Mouse (Mus musculus): ENCODE data around the gene Ccdc85a.

Gene Ccdc85a

GRCm38 (mm10) chr11:28583911-28584434, at the start of gene Ccdc85a:
Gene Ccdc85a (minus strand): TSS chr11:28584324.
- ATAC-seq (ENCODE audit: low TSS enrichment): peak; percentile 92

GRCm38 (mm10) chr11:28633571-28634125, 49.5 kb upstream of the Ccdc85a start:
- no peak for ATAC-seq (ENCODE audit: low TSS enrichment)

DNA sequence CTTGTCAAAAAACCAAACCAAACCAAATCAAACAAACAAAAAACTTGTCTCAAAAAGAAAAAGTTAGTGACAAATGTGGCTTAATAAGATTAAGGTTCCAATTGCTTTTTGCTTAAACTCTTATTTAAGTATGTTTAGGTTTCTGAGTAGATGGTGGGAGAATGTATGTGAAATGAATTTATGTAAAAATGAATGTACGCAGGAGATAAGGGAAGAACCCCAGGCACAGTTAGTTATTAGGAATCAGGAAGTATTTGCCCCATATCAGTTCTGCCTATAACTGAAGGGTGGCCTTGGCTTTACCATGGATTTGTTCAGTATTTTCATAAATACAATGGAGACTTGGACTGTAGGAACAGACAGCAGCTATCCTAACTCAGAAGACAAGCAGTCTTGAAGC, 49.0 kb upstream of the Ccdc85a start:
- ATAC-seq (ENCODE audit: low TSS enrichment): no peak

GRCm38 (mm10) chr11:28630771-28631170, 46.6 kb upstream of the Ccdc85a start:
- no peak for ATAC-seq (ENCODE audit: low TSS enrichment)

DNA sequence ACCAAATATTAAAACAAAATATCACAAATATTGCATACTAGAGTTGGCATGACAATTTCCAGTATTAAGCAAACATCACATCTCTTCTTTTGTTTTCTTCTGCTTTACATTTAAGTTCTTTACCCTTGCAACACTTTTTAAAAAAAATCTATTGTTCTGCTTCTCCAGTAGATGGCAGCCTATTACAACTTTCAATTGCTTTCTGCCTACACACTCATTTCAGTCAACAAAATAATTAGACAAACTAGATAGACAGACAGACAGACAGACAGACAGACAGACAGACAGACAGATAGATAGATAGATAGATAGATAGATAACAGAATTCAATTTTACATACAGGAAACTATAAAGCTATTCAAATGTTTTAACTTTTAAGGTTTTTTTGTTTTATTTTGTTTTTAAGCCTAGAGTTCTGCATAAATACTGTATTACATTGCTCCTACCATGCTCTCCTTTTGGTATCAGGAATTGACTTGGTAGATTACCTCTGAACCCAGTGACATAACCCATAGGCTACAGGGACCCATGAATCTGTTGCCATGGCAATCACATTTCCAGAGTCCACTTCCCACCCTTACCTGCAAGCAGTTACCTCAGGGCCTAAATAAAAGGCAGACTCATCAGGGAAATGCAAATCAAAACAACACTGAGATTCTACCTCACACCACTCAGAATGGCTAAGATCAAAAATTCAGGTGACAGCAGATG, 26.8 kb upstream of the Ccdc85a start:
- ATAC-seq (ENCODE audit: low TSS enrichment): peak; percentile 59; the same call in 1 of the 2 replicates

DNA sequence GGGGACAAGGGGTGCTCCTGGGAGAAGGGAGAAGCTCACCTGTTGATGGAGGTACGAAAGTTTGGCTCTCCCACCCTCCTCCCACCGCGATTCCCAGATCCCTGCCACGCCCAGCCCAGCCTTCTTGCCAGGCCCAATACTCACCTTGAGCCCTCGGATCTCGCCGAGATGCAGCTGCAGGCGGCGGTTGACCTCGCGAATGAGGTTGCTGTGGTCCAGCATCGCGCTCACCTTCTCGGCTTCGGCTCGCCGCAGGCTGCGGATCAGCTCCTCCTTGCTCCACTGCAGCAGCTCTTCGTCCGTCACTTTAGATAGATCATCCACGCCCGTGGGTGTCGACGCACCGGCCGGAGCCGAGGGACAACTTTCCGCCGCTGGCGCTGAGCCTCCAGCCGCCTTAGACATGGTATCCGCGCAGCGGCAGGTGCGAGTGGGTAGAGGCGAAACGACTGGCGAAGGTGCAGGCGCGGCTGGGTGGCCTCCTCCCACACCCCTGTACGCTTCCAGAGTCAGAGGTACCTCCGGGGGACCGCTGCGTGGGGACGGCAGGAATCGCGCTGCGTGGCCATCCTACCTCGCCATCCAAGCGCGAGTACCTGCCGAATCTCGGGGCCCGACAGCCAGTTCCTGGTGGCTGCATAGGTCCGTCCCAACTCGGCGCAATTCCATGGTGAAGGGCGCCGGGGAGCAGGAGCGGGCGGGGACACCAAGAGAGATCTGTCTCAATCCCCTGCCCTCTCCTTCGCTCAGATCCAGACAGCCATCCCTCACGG, 800 bp downstream of the Ccdc85a start:
- ATAC-seq (ENCODE audit: low TSS enrichment): peak; percentile 51

DNA sequence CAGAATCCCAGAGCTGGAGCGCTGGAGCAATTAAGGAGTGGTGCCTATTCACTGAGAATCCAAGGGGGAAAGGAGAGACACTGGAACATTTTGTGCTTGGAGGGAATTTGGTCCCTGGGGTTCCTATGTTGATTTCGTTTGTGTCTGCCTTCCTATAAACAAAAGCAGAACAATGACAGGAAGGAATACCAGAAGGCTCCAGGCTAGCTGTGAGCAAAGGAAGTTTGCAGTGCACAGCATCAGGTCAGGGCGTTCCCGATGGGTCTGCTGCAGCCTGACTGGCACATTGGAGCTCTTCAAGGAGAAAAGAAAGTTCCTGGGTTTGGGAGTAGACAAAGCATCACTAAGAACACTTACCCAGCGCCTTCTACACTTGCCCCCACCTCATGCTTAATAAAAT, 1.9 kb downstream of the Ccdc85a start:
- no peak for ATAC-seq (ENCODE audit: low TSS enrichment)

DNA sequence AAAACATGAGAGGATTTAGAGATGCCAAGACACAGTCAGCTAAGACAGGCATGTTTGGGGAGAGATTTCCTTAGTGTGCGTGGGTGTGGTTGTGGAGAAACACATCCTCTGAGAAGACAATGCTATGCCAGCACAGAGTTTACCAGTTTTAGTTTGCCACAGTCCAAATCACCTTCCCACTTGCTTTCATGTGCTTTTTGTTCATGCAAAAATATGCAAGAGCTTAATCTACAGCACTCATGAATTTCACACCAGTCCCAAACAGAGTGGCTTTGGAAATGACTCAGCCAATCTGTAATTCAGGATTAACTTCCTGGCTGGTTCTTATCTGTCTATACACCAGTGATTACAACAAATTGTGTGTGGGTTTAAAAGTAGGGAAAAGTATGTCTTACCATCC, 11.7 kb downstream of the Ccdc85a start:
- peak; percentile 98 for ATAC-seq (ENCODE audit: low TSS enrichment)

DNA sequence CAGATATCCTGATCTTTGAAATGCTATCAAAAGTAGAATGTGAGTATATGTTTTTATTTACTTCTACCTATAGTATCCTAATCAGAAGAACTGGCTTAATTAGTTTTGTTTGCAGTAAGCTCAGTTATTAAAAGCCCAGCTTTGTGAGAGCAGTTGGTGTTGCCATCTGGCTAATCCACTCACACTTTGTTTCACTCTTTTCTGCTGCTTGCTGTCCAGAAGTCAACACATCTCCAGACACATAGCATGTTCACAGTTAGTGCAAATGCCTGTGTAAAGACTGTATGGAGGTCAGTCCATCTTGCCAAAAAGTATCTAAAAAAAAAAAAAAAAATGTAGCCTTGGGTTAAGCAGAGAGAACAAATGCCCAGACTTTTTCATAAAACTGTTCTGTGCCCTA, 27.7 kb downstream of the Ccdc85a start:
- no peak for ATAC-seq (ENCODE audit: low TSS enrichment)

- ATAC-seq (ENCODE audit: low TSS enrichment): no peak
These were observed 40.7 kb downstream of the Ccdc85a start for GRCm38 (mm10) chr11:28543429-28543828.

DNA sequence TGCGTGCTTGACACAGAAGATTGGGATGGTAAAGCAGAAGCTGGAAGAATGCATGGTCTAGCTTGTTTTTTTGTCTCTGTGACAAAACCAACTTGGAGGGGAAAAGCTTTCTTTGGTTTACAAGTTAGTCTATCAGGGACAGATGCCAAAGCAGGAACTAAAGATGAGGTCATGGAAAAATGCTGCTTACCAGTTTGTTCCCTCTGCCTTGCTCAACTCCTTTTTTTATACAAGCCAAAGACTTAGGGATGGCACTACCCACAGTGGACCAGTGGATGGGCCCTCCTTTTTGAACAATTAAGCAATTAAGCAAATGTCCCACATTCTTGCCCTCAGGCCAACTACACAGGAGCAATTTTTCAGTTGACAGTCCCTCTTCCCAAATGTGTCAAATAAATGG, 42.8 kb downstream of the Ccdc85a start:
- no peak for ATAC-seq (ENCODE audit: low TSS enrichment)

- peak; percentile 97 for ATAC-seq (ENCODE audit: low TSS enrichment)
These were observed 50.8 kb downstream of the Ccdc85a start for GRCm38 (mm10) chr11:28533286-28533685.

DNA sequence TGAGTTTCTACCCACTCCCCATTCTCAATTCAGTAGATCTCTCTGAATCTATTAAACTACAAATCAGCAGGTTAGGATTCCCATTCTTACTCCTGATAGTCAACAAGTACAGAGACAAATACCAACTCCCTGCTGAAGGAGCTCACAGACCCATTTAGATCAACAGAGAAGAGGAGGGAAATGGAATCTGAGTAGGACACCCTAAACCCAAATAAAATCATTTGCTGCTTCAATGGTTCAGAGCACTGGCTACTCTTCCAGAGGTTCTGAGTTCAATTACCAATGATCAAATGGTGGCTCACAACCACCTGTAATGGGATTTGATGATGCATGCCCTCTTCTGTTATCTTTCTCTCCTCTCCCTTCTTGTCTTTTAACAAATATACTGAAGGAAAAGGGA, 82.9 kb downstream of the Ccdc85a start:
- ATAC-seq (ENCODE audit: low TSS enrichment): no peak

DNA sequence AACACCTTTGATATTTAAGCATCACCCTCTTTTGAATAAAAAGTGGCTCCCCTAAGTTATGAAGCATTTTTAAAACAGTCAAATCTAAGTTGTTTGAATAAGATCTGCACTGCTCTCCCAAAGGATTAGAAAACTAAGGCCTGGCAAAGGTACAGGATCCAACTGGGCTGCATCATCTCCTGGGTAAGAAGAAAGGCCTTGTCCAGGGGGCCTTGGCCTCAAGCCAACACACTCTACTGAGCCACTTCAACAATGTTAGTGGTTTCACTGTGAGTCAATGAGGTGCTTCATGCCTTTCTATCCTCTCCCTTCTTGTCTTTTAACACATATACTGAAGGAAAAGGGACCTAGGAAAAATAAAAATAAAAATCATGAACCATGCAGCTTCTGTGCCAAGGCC, 87.1 kb downstream of the Ccdc85a start:
- no peak for ATAC-seq (ENCODE audit: low TSS enrichment)

GRCm38 (mm10) chr11:28493362-28493761, 90.8 kb downstream of the Ccdc85a start:
- ATAC-seq (ENCODE audit: low TSS enrichment): peak; percentile 93

GRCm38 (mm10) chr11:28491330-28491729, 92.8 kb downstream of the Ccdc85a start:
- no peak for ATAC-seq (ENCODE audit: low TSS enrichment)

GRCm38 (mm10) chr11:28484083-28484729, 99.9 kb downstream of the Ccdc85a start:
- ATAC-seq (ENCODE audit: low TSS enrichment): peak; percentile 81

- ATAC-seq (ENCODE audit: low TSS enrichment): no peak
These were observed 107.0 kb downstream of the Ccdc85a start for GRCm38 (mm10) chr11:28477088-28477487.

GRCm38 (mm10) chr11:28465726-28466125, 118.4 kb downstream of the Ccdc85a start:
- no peak for ATAC-seq (ENCODE audit: low TSS enrichment)

DNA sequence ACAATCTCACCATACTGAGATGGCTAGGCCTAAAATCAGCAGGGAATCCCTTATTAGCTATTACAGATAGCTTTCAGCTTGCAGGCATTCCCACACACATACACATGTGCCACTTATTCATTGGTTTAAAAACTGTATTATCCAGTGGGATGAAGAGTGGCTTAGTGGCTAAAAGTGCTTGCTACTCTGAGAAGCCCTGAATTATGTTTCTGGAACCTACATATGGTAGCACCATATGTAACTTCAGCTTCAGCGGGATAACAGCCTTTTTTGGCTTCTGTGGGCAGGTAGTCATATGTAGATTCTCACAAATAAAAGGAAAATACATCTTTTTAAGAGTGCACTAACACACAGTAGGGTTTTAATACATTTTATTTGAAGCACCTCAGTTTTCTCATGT, 119.2 kb downstream of the Ccdc85a start:
- ATAC-seq (ENCODE audit: low TSS enrichment): peak; percentile 89

DNA sequence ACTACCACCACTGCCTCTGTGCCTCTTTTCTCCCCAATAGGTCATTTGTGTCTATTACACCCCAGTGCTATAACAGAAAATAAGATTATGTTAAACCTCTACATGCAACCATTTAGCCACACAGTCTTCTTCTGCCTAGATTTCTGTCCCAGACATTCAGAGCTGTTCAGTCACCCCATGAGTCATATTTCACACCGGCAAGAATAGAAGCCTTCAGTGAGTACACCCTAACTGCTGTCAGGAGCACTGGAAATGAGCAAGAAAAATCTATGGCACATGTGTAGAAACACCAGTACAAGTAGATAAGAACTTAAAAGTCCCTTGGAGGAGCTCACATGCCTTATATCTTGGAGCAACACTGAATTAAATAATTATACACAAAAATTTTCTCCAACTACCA, 125.0 kb downstream of the Ccdc85a start:
- peak; percentile 99 for ATAC-seq (ENCODE audit: low TSS enrichment)

- no peak for ATAC-seq (ENCODE audit: low TSS enrichment)
These were observed 144.2 kb downstream of the Ccdc85a start for GRCm38 (mm10) chr11:28439877-28440276.
